Mouse (Mus musculus): ENCODE measurements at regions not wholly inside any gene's neighbourhood (a gene's known extent, or its start where the extent isn't known, plus 50 kb on each side); places are given as distances from the start of the nearest gene placed in this dataset.

GRCm38 (mm10) chr6:43775525-43775924, 109.4 kb upstream of the Tpk1 start:
- TF ChIP-seq CTCF (IDR thresholded peaks at IDR 0.05): no peak
- ChIA-PET CTCF (no interaction called here), POLR2A (no interaction called here)
- ATAC-seq: no peak
- H3K27me3 ChIP-seq: no peaks in the 10 kb centered on the region
- in situ Hi-C loops (cut with MboI; ENCODE audit: low pct_unique_long_range_greater_than_20kb): no loop called here
- DNase-seq (ENCODE audit: low read depth, low spot score): no peak

- DNase-seq (ENCODE audit: low read depth, low spot score) (peak; percentile 72), ATAC-seq (peak; percentile 99)
- in situ Hi-C loops (cut with MboI; ENCODE audit: low pct_unique_long_range_greater_than_20kb): no loop called here
These were observed 108.4 kb upstream of the Tpk1 start for GRCm38 (mm10) chr6:43774490-43774889.

GRCm38 (mm10) chr6:43773561-43773960, 107.5 kb upstream of the Tpk1 start:
- TF ChIP-seq CTCF (IDR thresholded peaks at IDR 0.05): no peak
- ChIA-PET CTCF (no interaction called here), POLR2A (no interaction called here)
- H3K27me3 ChIP-seq: no peaks in the 10 kb centered on the region
- in situ Hi-C loops (cut with MboI; ENCODE audit: low pct_unique_long_range_greater_than_20kb): no loop called here
- ATAC-seq (no peak), DNase-seq (ENCODE audit: low read depth, low spot score) (no peak)

More at GRCm38 (mm10) chr6:43774490-43774889, 108.4 kb upstream of the Tpk1 start:
- H3K27me3 ChIP-seq: no peaks in the 10 kb centered on the region
- TF ChIP-seq CTCF (IDR thresholded peaks at IDR 0.05): no peak
- CTCF ChIA-PET: no interaction called here
- POLR2A ChIA-PET: no interaction called here

GRCm38 (mm10) chr6:43765958-43766357, 99.9 kb upstream of the Tpk1 start:
- no peak for ATAC-seq
- POLR2A ChIA-PET: no interaction called here

More at GRCm38 (mm10) chr6:43765958-43766357, 99.9 kb upstream of the Tpk1 start:
- no peak for TF ChIP-seq CTCF (IDR thresholded peaks at IDR 0.05)
- peaks cover 5% of the 10 kb centered on the region for H3K27me3 ChIP-seq
- no peak for DNase-seq (ENCODE audit: low read depth, low spot score)
- CTCF ChIA-PET: no interaction called here
- in situ Hi-C loops (cut with MboI; ENCODE audit: low pct_unique_long_range_greater_than_20kb): no loop called here
